Mouse (Mus musculus): ENCODE data around the gene Uqcc3. TPM values are rescaled to one million over a fixed set of nuclear protein-coding genes. Genes with fewer than 3 reads are reported as not detected.

Uqcc3 gene
- polyA plus RNA-seq, 1 experiment, result 74.7 TPM

DNA sequence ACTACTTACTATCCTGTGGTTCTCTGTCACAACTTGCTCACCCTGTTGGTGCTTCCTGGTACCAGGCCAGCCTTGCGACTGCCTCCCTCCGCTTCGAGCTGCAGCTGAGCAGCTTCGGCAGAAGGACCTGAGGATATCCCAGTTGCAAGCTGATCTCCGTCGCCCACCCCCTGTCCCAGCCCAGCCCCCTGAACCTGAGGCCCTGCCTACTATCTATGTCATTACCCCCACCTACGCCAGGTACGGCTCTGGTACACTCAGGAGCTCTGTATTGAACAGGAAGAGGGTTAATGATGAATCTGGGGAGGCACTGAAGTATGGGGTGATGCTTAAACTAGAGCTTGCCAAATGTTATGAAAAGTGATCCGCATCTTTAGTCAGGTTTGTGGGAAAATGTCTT is 41.0 kb upstream of the Uqcc3 start:
- no peaks in the 10 kb centered on the region for H3K27me3 ChIP-seq (replicated peaks; ENCODE audit: control insufficient read depth, insufficient read depth, low read length)
- 70% methylated on average over 9 of the region's 9 CpGs for WGBS
- no peak overlapping the region for H3K4me3 ChIP-seq (ENCODE audit: insufficient read depth, low read depth, low read length)
- peaks cover 11% of the 10 kb centered on the region for H3K4me1 ChIP-seq (ENCODE audit: control insufficient read depth, insufficient read depth, low read length)
- H3K27ac ChIP-seq (ENCODE audit: insufficient read depth, low read depth, low read length), result no peak overlapping the region
- TF ChIP-seq CTCF (conservative IDR thresholded peaks at IDR 0.05; ENCODE audit: insufficient read depth, insufficient read length, low read depth, low read length) (no peak), POLR2A (IDR thresholded peaks at IDR 0.05; ENCODE audit: low read depth, low read length) (no peak)
- DNase-seq, result no peak
- H3K36me3 ChIP-seq (ENCODE audit: control insufficient read depth, insufficient read depth, low read length), result no peaks in the 10 kb centered on the region; the same call in 1 of the 2 replicates

DNA sequence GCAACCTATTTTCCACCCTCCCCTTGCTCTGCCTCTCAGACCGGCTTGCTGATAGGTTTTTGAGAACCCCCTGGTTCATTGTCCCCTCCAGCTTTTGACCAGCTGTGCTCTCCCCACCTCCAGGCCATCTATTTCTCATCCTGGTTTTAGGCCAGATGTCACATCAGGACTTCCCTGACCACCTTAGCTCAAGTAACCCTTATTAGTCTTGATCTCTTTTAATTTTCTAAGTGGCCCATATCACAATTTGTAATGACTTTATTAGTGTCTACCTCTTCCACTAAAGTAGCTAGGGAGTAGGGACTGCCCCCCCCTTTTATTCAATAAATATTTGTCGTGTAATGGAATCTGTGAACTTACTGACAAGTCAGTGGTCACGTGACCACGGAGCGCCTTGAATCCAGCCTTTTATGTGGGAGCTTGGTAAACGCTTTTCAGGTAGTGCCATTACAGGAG is 40.1 kb upstream of the Uqcc3 start:
- peak; percentile 67 for DNase-seq
- Histone ChIP-seq H3K36me3 (ENCODE audit: control insufficient read depth, insufficient read depth, low read length) (no peaks in the 10 kb centered on the region), H3K4me1 (ENCODE audit: control insufficient read depth, insufficient read depth, low read length) (peaks cover 11% of the 10 kb centered on the region), H3K4me3 (ENCODE audit: insufficient read depth, low read depth, low read length) (peak overlapping the region; percentile 78), H3K27me3 (replicated peaks; ENCODE audit: control insufficient read depth, insufficient read depth, low read length) (no peaks in the 10 kb centered on the region), H3K27ac (ENCODE audit: insufficient read depth, low read depth, low read length) (peak overlapping the region; percentile 62)
- TF ChIP-seq CTCF (conservative IDR thresholded peaks at IDR 0.05; ENCODE audit: insufficient read depth, insufficient read length, low read depth, low read length) (no peak), POLR2A (IDR thresholded peaks at IDR 0.05; ENCODE audit: low read depth, low read length) (no peak)
- WGBS, result 1% methylated on average over 6 of the region's 6 CpGs

DNA sequence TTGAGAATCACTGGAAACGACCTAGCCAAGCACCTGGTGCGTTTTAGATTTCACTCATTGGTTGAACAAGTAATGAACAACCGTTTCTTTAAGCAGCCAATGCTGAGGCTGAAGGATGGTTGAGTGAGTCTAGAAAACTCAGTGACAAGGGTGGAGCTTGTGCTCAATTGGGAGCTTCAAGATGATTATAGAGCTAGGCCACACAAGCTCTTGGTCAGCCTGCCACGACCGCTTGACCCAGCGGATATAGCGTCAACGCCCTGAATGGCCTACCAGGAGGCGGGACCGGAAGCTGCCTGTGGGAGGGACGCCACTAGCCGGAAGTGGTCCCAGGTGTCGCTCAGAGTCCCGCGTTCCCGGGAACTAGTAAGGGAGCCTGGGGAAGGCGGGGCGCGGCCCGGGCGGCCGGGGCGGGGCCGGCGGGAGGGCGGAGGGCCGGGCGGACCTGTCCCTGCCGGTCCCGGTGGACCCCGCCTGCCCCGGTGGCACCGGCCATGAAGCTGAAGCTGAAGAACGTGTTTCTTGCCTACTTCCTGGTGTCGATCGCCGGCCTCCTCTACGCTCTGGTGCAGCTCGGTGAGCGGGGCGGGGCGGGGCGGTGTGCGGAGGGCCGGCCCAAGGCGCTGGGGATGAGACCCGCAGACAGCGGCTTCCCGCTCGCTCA is 39.5 kb upstream of the Uqcc3 start, which contains the start of gene B3gat3:
B3gat3 (plus strand) TSS at position 302 of the 664 bp plus-strand sequence.
- H3K36me3 ChIP-seq (ENCODE audit: control insufficient read depth, insufficient read depth, low read length), result peaks cover 1% of the 10 kb centered on the region; the same call in 1 of the 2 replicates
- H3K27me3 ChIP-seq (replicated peaks; ENCODE audit: control insufficient read depth, insufficient read depth, low read length), result no peaks in the 10 kb centered on the region
- peaks cover 11% of the 10 kb centered on the region for H3K4me1 ChIP-seq (ENCODE audit: control insufficient read depth, insufficient read depth, low read length)
- TF ChIP-seq POLR2A (IDR thresholded peaks at IDR 0.05; ENCODE audit: low read depth, low read length), result peak; percentile 89
- TF ChIP-seq CTCF (conservative IDR thresholded peaks at IDR 0.05; ENCODE audit: insufficient read depth, insufficient read length, low read depth, low read length), result no peak
- peak within 1 kb of the TSS; percentile 92 for H3K27ac ChIP-seq (ENCODE audit: insufficient read depth, low read depth, low read length)
- H3K4me3 ChIP-seq (ENCODE audit: insufficient read depth, low read depth, low read length), result peak within 1 kb of the TSS; percentile 78
- under 1% methylated on average over 50 of the region's 50 CpGs for WGBS
- peak; percentile 98 for DNase-seq

DNA sequence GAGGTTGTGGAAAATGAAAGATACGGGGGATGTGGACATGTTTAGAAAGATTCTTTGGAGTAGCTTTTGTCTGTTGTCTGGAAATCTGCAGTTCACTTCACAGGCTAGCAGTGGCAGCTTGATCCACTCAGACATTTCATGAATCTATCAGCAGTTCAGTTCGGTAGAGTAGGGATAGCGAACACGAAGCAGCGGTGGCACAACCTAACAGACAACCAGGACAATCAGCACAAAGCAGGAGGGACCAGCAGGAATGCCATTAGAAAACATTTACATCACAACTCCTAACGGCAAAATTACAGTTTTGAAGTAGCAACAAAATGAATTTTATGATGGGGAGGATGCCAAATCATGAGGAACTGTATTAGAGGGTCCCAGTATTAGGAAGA is 39.0 kb upstream of the Uqcc3 start:
- 55% methylated on average over 6 of the region's 6 CpGs for WGBS
- DNase-seq, result no peak
- no peak overlapping the region for H3K4me3 ChIP-seq (ENCODE audit: insufficient read depth, low read depth, low read length)

DNA sequence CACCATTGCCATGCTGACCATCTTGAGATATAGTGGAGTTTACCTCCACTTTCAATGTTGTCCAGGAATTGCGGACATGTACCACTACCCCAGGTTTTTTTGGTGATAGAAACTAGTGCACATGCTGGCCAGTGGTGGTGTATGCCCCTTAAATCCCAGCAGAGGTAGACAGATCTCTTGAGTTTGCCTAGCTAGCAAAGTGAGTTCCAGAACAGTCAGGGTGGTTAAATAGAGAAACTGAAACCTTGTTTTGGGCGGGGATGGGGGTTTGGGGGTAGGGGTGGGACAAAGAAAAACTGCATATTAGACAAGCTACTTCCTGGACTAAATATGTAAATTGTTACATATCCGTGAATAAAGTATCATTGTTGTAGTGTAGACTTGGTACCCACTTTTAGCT is 38.3 kb upstream of the Uqcc3 start:
- no peak for DNase-seq
- H3K36me3 ChIP-seq (ENCODE audit: control insufficient read depth, insufficient read depth, low read length), result peaks cover 3% of the 10 kb centered on the region
- WGBS, result 91% methylated on average over 3 of the region's 3 CpGs
- TF ChIP-seq CTCF (conservative IDR thresholded peaks at IDR 0.05; ENCODE audit: insufficient read depth, insufficient read length, low read depth, low read length) (no peak), POLR2A (IDR thresholded peaks at IDR 0.05; ENCODE audit: low read depth, low read length) (no peak)
- no peak overlapping the region for H3K4me3 ChIP-seq (ENCODE audit: insufficient read depth, low read depth, low read length)
- H3K4me1 ChIP-seq (ENCODE audit: control insufficient read depth, insufficient read depth, low read length), result peaks cover 11% of the 10 kb centered on the region
- H3K27ac ChIP-seq (ENCODE audit: insufficient read depth, low read depth, low read length), result no peak overlapping the region
- H3K27me3 ChIP-seq (replicated peaks; ENCODE audit: control insufficient read depth, insufficient read depth, low read length), result no peaks in the 10 kb centered on the region

More for the DNA sequence above, 39.0 kb upstream of the Uqcc3 start:
- no peaks in the 10 kb centered on the region for H3K27me3 ChIP-seq (replicated peaks; ENCODE audit: control insufficient read depth, insufficient read depth, low read length)
- H3K36me3 ChIP-seq (ENCODE audit: control insufficient read depth, insufficient read depth, low read length), result peaks cover 1% of the 10 kb centered on the region
- H3K4me1 ChIP-seq (ENCODE audit: control insufficient read depth, insufficient read depth, low read length), result peaks cover 11% of the 10 kb centered on the region
- TF ChIP-seq CTCF (conservative IDR thresholded peaks at IDR 0.05; ENCODE audit: insufficient read depth, insufficient read length, low read depth, low read length), result no peak
- no peak for TF ChIP-seq POLR2A (IDR thresholded peaks at IDR 0.05; ENCODE audit: low read depth, low read length)
- H3K27ac ChIP-seq (ENCODE audit: insufficient read depth, low read depth, low read length), result peak overlapping the region; percentile 92

DNA sequence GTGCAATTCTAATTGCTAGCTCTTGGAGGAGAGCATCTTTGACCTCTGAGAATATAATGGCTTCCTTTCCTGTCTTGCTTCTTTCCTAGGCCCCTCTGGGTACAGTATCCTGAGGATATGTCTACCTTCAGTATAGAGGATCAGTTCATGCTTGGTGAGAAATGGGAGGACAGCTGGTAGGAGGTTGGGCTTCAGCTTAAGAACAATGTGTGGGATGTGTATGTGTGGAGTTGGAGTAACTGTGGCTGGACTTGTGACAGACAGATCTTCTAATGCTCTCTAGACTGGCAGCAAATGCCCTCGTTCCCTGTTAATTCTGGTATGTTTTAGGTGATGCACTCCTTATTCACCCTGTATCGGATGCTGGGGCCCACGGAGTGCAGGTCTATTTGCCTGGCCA is 33.5 kb upstream of the Uqcc3 start:
- Histone ChIP-seq H3K36me3 (ENCODE audit: control insufficient read depth, insufficient read depth, low read length) (peaks cover 24% of the 10 kb centered on the region), H3K4me1 (ENCODE audit: control insufficient read depth, insufficient read depth, low read length) (no peaks in the 10 kb centered on the region), H3K27me3 (replicated peaks; ENCODE audit: control insufficient read depth, insufficient read depth, low read length) (no peaks in the 10 kb centered on the region), H3K27ac (ENCODE audit: insufficient read depth, low read depth, low read length) (no peak overlapping the region), H3K4me3 (ENCODE audit: insufficient read depth, low read depth, low read length) (no peak overlapping the region)
- no peak for TF ChIP-seq CTCF (conservative IDR thresholded peaks at IDR 0.05; ENCODE audit: insufficient read depth, insufficient read length, low read depth, low read length)
- no peak for TF ChIP-seq POLR2A (IDR thresholded peaks at IDR 0.05; ENCODE audit: low read depth, low read length)
- DNase-seq, result no peak
- WGBS, result 93% methylated on average over 3 of the region's 3 CpGs

DNA sequence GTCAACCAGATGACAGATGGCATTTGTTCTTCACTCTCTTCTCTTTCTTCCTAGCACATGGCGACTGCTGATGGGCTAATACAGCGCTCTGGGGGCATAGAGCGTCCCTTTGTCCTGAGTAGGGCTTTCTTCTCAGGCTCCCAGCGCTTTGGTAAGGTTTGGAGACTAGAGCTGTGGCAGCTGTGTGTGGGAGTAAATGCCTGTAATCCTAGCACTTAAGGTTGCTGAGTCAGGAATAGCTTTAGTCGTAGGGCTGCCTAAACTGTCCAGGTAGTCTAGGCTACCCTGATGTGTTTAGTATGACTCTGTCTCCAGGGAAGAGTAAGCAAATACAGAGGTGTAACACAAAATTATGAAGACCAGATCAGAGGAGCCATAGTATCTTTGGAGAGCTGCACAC is 31.1 kb upstream of the Uqcc3 start:
- no peak for TF ChIP-seq CTCF (conservative IDR thresholded peaks at IDR 0.05; ENCODE audit: insufficient read depth, insufficient read length, low read depth, low read length)
- TF ChIP-seq POLR2A (IDR thresholded peaks at IDR 0.05; ENCODE audit: low read depth, low read length), result no peak

More for the DNA sequence above, 31.1 kb upstream of the Uqcc3 start:
- H3K36me3 ChIP-seq (ENCODE audit: control insufficient read depth, insufficient read depth, low read length), result peaks cover 36% of the 10 kb centered on the region
- H3K27ac ChIP-seq (ENCODE audit: insufficient read depth, low read depth, low read length), result no peak overlapping the region
- H3K27me3 ChIP-seq (replicated peaks; ENCODE audit: control insufficient read depth, insufficient read depth, low read length), result no peaks in the 10 kb centered on the region
- no peak for DNase-seq
- WGBS, result 80% methylated on average over 5 of the region's 5 CpGs
- no peak overlapping the region for H3K4me3 ChIP-seq (ENCODE audit: insufficient read depth, low read depth, low read length)
- no peaks in the 10 kb centered on the region for H3K4me1 ChIP-seq (ENCODE audit: control insufficient read depth, insufficient read depth, low read length)

All from kidney, adult 2 months (tissue).